17 mouse cellular contexts compared by ENCODE assay signal in genomic region chr8:72105165-72105564, GRCm38 (mm10). TPM values are rescaled to one million over a fixed set of nuclear protein-coding genes. Genes with fewer than 3 reads are reported as not detected.
DNase-seq lines count a peak whose midpoint lies in the region; ATAC-seq and TF ChIP-seq lines count a peak whose summit lies in the region.
"Had no signal": no experiment of that assay in that cellular context is flagged by ENCODE, and none has a peak within 500 bp of the region (broad histone marks: within the 10 kb centered on the region; RNA-seq: fewer than 3 reads in every experiment).

No protein-coding gene starts in this region.

- no peak for TF ChIP-seq POLR2A in spleen, adult 2 months (IDR thresholded peaks at IDR 0.05; ENCODE audit: low read depth, low read length)
- TF ChIP-seq POLR2A in bone marrow macrophage, adult 2 months (IDR thresholded peaks at IDR 0.05; ENCODE audit: borderline replicate concordance, low read depth, low read length) = no peak

- H3K36me3 ChIP-seq in spleen, adult 2 months (ENCODE audit: control insufficient read depth, insufficient read depth, low read length) = no peaks in the 10 kb centered on the region
- no peaks in the 10 kb centered on the region for H3K36me3 ChIP-seq in midbrain, embryonic 11.5 days (ENCODE audit: control insufficient read depth, insufficient read depth, low read length)
- H3K36me3 ChIP-seq in intestine, embryonic 16.5 days (ENCODE audit: control insufficient read depth, insufficient read depth, low read length) = no peaks in the 10 kb centered on the region
- H3K36me3 ChIP-seq: G1E; neural tube, embryonic 12.5 days had no signal

- no peak overlapping the region for H3K9ac ChIP-seq in midbrain, embryonic 11.5 days (ENCODE audit: low read length)
- H3K9ac ChIP-seq in intestine, embryonic 16.5 days (ENCODE audit: low read depth, low read length) = no peak overlapping the region
- H3K9ac ChIP-seq: neural tube, embryonic 12.5 days had no signal

- no peaks in the 10 kb centered on the region; the same call in 1 of the 2 replicates for H3K9me3 ChIP-seq in midbrain, embryonic 11.5 days (ENCODE audit: control insufficient read depth, low read length)
- no peaks in the 10 kb centered on the region for H3K9me3 ChIP-seq in intestine, embryonic 16.5 days (ENCODE audit: control insufficient read depth, low read length)
- H3K9me3 ChIP-seq: G1E had no signal

- no peaks in the 10 kb centered on the region for H3K27me3 ChIP-seq in spleen, adult 2 months (ENCODE audit: control insufficient read depth, insufficient read depth, low read length)
- H3K27me3 ChIP-seq in midbrain, embryonic 11.5 days (ENCODE audit: control insufficient read depth, insufficient read depth, low read length) = no peaks in the 10 kb centered on the region
- no peaks in the 10 kb centered on the region for H3K27me3 ChIP-seq in intestine, embryonic 16.5 days (replicated peaks; ENCODE audit: control insufficient read depth, insufficient read depth, low read length)

- no peaks in the 10 kb centered on the region for H3K4me1 ChIP-seq in spleen, adult 2 months (ENCODE audit: control insufficient read depth, insufficient read depth, insufficient read length)
- H3K4me1 ChIP-seq in bone marrow macrophage, adult 2 months (ENCODE audit: control insufficient read depth, insufficient read depth, low read length) = no peaks in the 10 kb centered on the region
- H3K4me1 ChIP-seq in midbrain, embryonic 11.5 days (ENCODE audit: control insufficient read depth, insufficient read depth, low read length) = no peaks in the 10 kb centered on the region
- H3K4me1 ChIP-seq in intestine, embryonic 16.5 days (ENCODE audit: control insufficient read depth, insufficient read depth, low read length) = no peaks in the 10 kb centered on the region
- H3K4me1 ChIP-seq: neural tube, embryonic 12.5 days had no signal

- no peak overlapping the region for H3K4me3 ChIP-seq in spleen, adult 2 months (ENCODE audit: extremely low read depth, insufficient read depth, insufficient read length)
- H3K4me3 ChIP-seq in bone marrow macrophage, adult 2 months (ENCODE audit: insufficient read depth, low read length) = no peak overlapping the region
- H3K4me3 ChIP-seq in midbrain, embryonic 11.5 days (ENCODE audit: low read depth, low read length) = no peak overlapping the region
- no peak overlapping the region for H3K4me3 ChIP-seq in intestine, embryonic 16.5 days (ENCODE audit: low read length)
- H3K4me3 ChIP-seq: neural tube, embryonic 12.5 days had no signal

- peak; percentile 40 for DNase-seq in heart, adult 11 months
- no peak for DNase-seq in heart, adult 18-20 months
- DNase-seq in spleen, adult 2 months (ENCODE audit: low read depth in 1 of 2, low spot score in 2 of 2) = peak in 1 of 2 experiments; percentile 24
- no peak for DNase-seq in spleen, adult 12 weeks (ENCODE audit: low spot score)
- no peak for DNase-seq in frontal cortex, postnatal 14 days (ENCODE audit: low spot score in 2 of 2)
- DNase-seq in midbrain, embryonic 11.5 days (ENCODE audit: low spot score, missing footprints) = no peak
- DNase-seq: cerebellum, postnatal 10 days; right cerebral cortex, postnatal 14 days; thymus, adult 18-20 months had no signal

- no peak for ATAC-seq in midbrain, embryonic 11.5 days (ENCODE audit: low FRiP score)
- ATAC-seq in intestine, embryonic 16.5 days = no peak

- 30% methylated on average over 4 of the region's 4 CpGs for WGBS in spleen, adult 2 months
- WGBS in midbrain, embryonic 11.5 days = 22% methylated on average over 4 of the region's 4 CpGs
- WGBS in intestine, embryonic 16.5 days = 30% methylated on average over 4 of the region's 4 CpGs

- no peak overlapping the region for H3K4me2 ChIP-seq in midbrain, embryonic 11.5 days
- no peak overlapping the region for H3K4me2 ChIP-seq in intestine, embryonic 16.5 days (ENCODE audit: low read depth, low read length)
- H3K4me2 ChIP-seq: neural tube, embryonic 12.5 days had no signal

- no peak overlapping the region for H3K27ac ChIP-seq in spleen, adult 2 months (ENCODE audit: insufficient read depth, low read length)
- H3K27ac ChIP-seq in bone marrow macrophage, adult 2 months (ENCODE audit: insufficient read depth, low read depth, low read length) = no peak overlapping the region
- H3K27ac ChIP-seq in midbrain, embryonic 11.5 days (ENCODE audit: low read depth, low read length) = no peak overlapping the region
- H3K27ac ChIP-seq in intestine, embryonic 16.5 days (ENCODE audit: low read length) = no peak overlapping the region
- H3K27ac ChIP-seq: neural tube, embryonic 12.5 days had no signal

- peak; percentile 54; the same call in 1 of the 2 replicates for TF ChIP-seq CTCF in spleen, adult 2 months (IDR thresholded peaks at IDR 0.05; ENCODE audit: extremely low read depth, insufficient read depth, insufficient read length, insufficient replicate concordance)
- TF ChIP-seq CTCF in bone marrow macrophage, adult 2 months (IDR thresholded peaks at IDR 0.05; ENCODE audit: low read depth, low read length) = peak; percentile 60

RNA-seq across cellular contexts. Expression of gene Olfr374, which starts 1.7 kb away (rescaled TPM):
- not detected for total RNA-seq in heart, adult 18-20 months (2021)
- polyA plus RNA-seq in spleen, adult 2 months (2012; rRNA removed) = 0.01 and 0.04 TPM in 2 replicates
- 0.32 and 0.52 TPM in 2 replicates for polyA plus RNA-seq in bone marrow macrophage, adult 2 months (2012; ENCODE audit: insufficient read depth, insufficient read length, missing spikeins)
- polyA plus RNA-seq in midbrain, embryonic 11.5 days (2014; fragmentation: Nextera tagmentation; extraction: Ambion mirVana) = not detected in 2 replicates
- polyA plus RNA-seq in intestine, embryonic 16.5 days (2015; fragmentation: Nextera tagmentation; extraction: Ambion mirVana) = 0.13 TPM in 1 of 2 replicates, not detected in the other
- total RNA-seq: adrenal gland, postnatal 4 days; left cerebral cortex, postnatal 36 days had no signal
- polyA plus RNA-seq: G1E; heart, embryonic 14.5 days; neural tube, embryonic 12.5 days had no signal

RNA-seq across cellular contexts. Expression of gene Olfr373, which starts 22.2 kb away (rescaled TPM):
- not detected for total RNA-seq in heart, adult 18-20 months (2021)
- polyA plus RNA-seq in spleen, adult 2 months (2012; rRNA removed) = not detected in 2 replicates
- 0.33 TPM in 1 of 2 replicates, not detected in the other for polyA plus RNA-seq in bone marrow macrophage, adult 2 months (2012; ENCODE audit: insufficient read depth, insufficient read length, missing spikeins)
- not detected in 2 replicates for polyA plus RNA-seq in midbrain, embryonic 11.5 days (2014; fragmentation: Nextera tagmentation; extraction: Ambion mirVana)
- 0.11 and 0.16 TPM in 2 replicates for polyA plus RNA-seq in intestine, embryonic 16.5 days (2015; fragmentation: Nextera tagmentation; extraction: Ambion mirVana)
- total RNA-seq: layer of hippocampus, adult 8-10 months; left cerebral cortex, postnatal 36 days had no signal
- polyA plus RNA-seq: G1E; heart, embryonic 14.5 days; neural tube, embryonic 12.5 days had no signal

RNA-seq across cellular contexts. Expression of gene Tpm4, which starts 29.6 kb away (rescaled TPM):
- total RNA-seq in heart, adult 18-20 months (2021) = 100 to 1,000 TPM in 1 of 2 experiments, 10 to 100 TPM in 1; 89.1 to 107 TPM
- 62.3 and 73.9 TPM in 2 replicates for polyA plus RNA-seq in spleen, adult 2 months (2012; rRNA removed)
- polyA plus RNA-seq in bone marrow macrophage, adult 2 months (2012; ENCODE audit: insufficient read depth, insufficient read length, missing spikeins) = 235 and 239 TPM in 2 replicates
- polyA plus RNA-seq in midbrain, embryonic 11.5 days (2014; fragmentation: Nextera tagmentation; extraction: Ambion mirVana) = 548 and 589 TPM in 2 replicates
- polyA plus RNA-seq in intestine, embryonic 16.5 days (2015; fragmentation: Nextera tagmentation; extraction: Ambion mirVana) = 510 and 538 TPM in 2 replicates

RNA-seq across cellular contexts. Expression of gene Rab8a, which starts 55.8 kb away (rescaled TPM):
- total RNA-seq in heart, adult 18-20 months (2021) = 10 to 100 TPM; 20.0 to 25.1 TPM
- polyA plus RNA-seq in spleen, adult 2 months (2012; rRNA removed) = 49.0 and 50.0 TPM in 2 replicates
- polyA plus RNA-seq in bone marrow macrophage, adult 2 months (2012; ENCODE audit: insufficient read depth, insufficient read length, missing spikeins) = 113 and 128 TPM in 2 replicates
- polyA plus RNA-seq in midbrain, embryonic 11.5 days (2014; fragmentation: Nextera tagmentation; extraction: Ambion mirVana) = 103 and 107 TPM in 2 replicates
- polyA plus RNA-seq in intestine, embryonic 16.5 days (2015; fragmentation: Nextera tagmentation; extraction: Ambion mirVana) = 177 and 178 TPM in 2 replicates
